Mouse (Mus musculus) gastrocnemius, postnatal 10 days (tissue): ENCODE measurements around the gene Fbxo10. TPM values are rescaled to one million over a fixed set of nuclear protein-coding genes. Genes with fewer than 3 reads are reported as not detected.
"Not testable (repeated sequence)": the region's sequence is repeated elsewhere in the genome, so short reads cannot be mapped to it uniquely, and the experiment has no call there.

ENCODE experiments used
- DNase-seq: peaks from one replicate; pipeline ENCODE4 v3.0.0; 2021; ENCODE audit warnings: mixed read lengths
- total RNA-seq, 2 experiments: library from RNA; stranded (reverse); gene quantifications; 2 replicates each; pipeline ENCODE4 v1.2.3; 2021

The Fbxo10 gene
- total RNA-seq, 2 experiments from 2014 or later, result 6.6 to 8.0 TPM

- no peak for DNase-seq
These were observed 37.0 kb downstream of the Fbxo10 start for GRCm38 (mm10) chr4:45047286-45047887.

DNA sequence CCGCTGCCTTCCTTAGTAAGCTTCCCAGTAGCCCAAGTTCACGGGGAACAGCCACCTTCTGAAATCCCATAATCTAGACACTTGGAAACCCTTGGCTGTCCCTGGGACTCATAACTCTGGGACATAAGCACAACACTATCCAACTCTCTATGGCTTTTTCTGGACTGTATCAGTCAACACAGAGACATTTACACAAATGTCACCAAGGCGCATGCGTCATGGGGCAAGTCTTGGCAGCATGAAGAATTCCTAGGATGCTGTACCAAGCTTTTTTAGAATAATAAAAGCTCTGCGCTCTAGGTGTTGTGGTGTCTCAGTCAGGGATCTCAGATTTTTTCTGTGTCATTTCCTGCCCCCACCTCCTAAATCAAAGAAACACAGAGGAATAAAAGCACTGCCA is 37.7 kb downstream of the Fbxo10 start:
- DNase-seq, result no peak

- no peak for DNase-seq
These were observed 43.6 kb downstream of the Fbxo10 start for GRCm38 (mm10) chr4:45040795-45041194.

GRCm38 (mm10) chr4:45039546-45039945 is 44.9 kb downstream of the Fbxo10 start:
- not testable (repeated sequence) for DNase-seq

DNA sequence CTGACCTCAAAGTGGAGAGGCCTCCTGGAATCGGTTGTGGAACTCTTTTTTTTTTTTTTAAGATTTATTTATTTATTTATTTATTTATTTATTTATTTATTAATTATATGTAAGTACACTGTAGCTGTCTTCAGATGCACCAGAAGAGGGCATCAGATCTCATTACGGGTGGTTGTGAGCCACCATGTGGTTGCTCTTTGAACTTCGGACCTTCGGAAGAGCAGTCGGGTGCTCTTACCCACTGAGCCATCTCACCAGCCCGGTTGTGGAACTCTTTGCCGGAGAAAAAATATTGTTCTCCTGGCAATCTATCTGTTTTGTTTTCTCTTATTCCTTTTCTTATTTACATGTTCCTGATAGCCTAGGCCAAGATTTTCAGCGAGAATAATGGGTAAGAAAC is 45.5 kb downstream of the Fbxo10 start:
- DNase-seq, result not testable (repeated sequence)

DNA sequence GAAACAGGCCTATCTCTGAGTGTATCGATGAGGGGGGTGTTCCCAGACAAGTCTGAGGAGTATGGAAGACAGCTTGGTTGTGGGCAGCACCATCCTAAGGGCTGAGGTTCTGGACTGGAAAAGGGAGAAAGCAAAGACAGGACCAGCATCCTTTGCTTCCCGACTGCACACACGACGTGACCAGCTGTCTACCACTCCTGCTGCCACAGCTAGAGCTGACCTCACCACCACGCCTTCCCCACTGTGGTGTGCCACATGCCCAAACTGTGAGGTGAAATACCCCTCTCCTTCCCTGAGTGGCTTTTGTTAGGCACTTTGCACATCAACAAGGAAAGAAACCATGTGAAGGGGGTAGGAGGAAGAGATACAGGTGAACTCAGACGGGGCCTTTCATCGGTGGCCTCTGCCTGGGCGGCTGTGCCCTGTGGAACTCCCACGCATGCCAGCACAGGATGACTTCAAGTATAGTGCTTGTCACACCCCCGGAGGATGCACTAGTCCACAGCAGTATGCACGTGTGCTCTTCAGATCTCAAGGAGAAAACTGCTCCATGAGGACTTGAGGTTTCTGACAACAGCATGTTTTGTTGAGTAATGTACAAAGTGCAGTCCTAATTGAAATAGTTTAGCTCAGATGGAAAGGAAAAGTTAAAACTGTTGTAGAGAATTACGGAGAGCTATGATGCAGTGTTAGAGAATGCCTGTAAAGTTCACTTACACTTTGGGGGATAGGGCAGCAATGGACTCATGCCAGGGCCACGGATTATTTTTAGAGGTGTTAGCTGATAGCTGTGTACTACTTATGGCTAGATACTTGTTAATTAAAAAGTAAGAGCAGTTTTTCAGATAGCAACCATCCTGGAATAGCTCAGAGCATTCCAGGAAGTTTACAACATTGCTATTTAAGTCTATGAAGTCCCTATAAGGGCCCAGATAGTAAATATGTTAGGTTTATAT is 46.7 kb downstream of the Fbxo10 start:
- DNase-seq, result no peak

GRCm38 (mm10) chr4:45036571-45036970 is 47.8 kb downstream of the Fbxo10 start:
- no peak for DNase-seq

DNA sequence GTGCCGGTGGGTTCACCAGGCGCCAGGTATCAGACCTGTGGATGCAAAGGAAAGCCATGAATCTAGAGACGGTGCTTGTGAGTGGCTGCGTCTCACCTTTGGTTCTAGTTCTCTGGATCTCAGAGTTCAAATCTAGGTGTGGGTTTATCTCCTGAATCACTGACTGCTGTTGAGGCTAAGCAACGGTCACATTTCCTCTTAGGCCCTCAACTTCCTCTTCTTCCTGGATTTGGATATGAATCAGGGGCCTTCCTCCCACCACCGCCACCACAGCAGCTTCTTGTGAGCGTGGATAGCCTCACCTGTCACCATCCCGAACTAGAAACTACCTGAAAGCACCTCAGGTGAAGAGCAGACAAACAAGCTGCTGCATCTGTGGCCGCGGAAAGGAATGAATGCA is 48.4 kb downstream of the Fbxo10 start:
- no peak for DNase-seq

DNA sequence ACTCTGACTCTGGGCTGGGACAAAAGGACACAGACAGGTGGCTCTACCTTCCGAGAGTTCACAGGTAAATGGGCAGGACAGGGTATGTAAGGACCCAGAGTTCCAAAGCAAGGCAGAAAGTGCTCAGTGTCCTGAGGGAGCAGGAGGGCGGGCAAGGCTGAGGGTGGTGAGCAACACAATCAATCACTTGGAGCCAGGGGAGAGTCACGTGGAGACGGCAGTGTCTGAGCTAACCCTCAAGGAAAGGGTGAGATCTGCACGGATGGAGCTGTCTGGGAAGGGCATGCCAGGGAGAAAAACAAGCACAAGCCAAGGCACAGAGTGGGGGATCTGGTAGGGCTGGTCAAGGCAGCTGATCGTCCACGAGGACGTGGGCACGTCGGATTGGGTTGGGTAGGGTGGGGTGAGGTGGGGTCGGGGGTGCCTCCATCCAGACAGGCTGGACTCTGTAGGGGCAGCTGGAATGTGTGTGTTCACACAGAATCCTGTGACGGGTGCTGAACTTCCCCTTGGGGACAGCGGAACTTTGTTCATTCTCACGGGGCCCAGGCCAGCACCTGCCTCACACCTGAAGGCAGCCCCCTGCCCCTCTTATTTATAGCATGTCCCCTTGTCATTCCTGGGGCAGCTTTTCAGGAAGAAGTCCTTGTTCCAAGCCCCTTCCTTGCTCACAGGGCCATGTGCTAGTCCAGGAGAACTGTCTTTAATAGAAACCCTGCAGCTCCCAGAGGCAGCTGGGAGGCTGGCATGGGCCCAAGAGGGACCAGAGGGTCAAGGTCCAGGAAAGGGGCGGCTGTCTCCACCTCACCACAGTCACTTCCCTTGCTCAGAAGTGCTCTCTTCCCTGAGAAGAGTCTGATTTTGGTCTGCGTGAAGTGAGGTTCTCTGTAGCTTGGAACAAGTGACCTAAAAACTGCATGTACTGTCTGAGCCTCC is 49.4 kb downstream of the Fbxo10 start:
- no peak for DNase-seq

DNA sequence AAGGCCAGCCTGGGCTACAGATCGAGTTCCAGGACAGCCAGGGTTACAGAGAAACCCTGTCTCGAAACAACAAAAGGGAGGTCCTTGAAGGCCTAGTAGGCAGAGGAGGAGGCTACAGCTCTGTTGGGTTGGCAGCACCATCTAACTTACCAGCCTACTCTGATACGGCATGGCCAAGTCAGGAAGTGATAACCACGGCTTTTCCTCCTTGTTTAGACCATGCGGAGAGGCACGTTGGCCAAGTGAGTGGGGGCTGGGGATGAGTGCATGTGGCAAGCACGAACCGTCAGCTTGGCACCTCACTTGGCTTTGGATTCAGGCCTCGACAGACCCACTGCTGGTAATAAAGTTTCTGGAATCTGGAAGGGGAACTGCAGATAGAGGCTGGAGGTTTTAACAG is 51.8 kb downstream of the Fbxo10 start:
- DNase-seq, result no peak

DNA sequence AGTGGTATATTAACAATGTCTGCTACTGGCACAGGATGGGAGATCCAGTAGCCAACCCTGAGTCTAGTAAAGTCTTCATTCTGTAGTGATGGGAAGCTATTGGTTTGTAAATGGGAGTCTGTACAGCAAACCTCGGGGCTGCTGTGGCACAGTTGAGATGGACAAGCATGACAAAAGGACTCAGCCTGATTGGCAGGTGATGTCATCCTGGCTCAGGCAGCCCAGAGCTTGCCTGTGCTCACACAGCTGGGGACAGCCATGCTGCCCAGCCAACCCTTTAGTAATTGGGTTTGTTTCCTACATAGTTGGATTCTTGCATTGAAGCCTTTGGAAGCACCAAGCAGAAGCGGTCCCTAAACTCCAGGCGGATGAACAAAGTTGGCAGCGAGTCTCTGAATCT is 57.9 kb downstream of the Fbxo10 start:
- DNase-seq, result no peak

DNA sequence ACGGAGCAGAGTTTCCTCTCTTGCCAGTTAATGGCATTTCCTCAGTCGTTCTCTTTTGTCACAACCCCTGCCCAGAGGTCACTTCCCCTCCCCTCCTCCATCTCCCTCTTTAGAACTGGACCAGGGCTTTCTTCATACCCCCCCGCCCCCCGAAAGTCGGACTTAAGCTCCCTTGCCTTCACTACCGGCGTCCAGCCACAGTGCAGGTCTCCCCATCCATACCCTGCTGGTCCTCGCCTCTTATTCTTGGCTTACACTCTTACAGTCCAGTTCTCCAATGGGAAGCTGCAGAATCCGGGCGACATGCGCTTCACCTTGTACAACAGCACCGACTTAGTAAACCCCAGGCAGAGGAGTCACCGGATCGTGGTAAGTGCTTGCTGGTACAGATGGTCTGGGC is 65.4 kb downstream of the Fbxo10 start:
- no peak for DNase-seq

- DNase-seq, result peak; percentile 87
These were observed 65.9 kb downstream of the Fbxo10 start, which contains the start of gene Polr1e for GRCm38 (mm10) chr4:45018452-45018980. Gene Polr1e (plus strand): TSS chr4:45018583.

DNA sequence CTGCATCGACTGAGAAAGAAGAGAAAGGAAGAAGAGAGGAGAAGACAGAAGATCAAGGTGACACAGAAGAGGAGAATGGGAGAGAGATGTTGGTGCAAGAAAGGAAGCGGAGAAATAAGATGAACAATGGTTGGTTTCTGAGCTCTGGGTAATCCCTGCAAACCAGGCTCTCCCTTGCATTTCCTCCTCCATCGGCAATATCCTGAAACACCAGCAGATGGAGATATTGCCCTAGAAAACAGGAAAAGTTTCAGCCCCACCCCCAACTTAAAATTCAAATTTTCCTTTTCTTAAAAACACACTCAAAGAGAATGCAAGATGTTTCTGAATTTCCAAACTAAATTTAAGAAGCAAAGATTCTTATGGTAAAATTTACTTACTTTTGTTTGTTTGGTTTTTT is 68.8 kb downstream of the Fbxo10 start:
- peak; percentile 46 for DNase-seq

DNA sequence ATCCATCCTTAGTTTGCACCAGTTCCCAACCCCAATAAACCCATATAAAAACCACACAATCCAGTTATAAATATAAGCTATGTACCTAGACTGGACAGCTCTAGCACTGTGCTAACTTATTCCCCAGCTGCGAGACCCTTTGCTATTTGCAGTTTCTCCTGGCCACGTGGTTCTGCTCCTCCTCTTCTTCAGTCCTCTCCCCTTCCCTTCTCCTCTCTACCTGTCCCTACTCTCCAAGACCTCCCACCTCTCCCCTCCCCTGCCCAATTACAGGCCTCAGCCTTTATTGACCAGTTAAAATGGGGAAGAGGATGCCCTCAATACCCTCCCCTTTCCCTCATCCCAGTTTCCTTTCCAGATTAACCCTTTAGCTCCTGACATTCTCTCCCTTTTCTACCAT is 70.9 kb downstream of the Fbxo10 start:
- DNase-seq, result no peak

- no peak for DNase-seq
These were observed 71.4 kb downstream of the Fbxo10 start for GRCm38 (mm10) chr4:45013031-45013431.

DNA sequence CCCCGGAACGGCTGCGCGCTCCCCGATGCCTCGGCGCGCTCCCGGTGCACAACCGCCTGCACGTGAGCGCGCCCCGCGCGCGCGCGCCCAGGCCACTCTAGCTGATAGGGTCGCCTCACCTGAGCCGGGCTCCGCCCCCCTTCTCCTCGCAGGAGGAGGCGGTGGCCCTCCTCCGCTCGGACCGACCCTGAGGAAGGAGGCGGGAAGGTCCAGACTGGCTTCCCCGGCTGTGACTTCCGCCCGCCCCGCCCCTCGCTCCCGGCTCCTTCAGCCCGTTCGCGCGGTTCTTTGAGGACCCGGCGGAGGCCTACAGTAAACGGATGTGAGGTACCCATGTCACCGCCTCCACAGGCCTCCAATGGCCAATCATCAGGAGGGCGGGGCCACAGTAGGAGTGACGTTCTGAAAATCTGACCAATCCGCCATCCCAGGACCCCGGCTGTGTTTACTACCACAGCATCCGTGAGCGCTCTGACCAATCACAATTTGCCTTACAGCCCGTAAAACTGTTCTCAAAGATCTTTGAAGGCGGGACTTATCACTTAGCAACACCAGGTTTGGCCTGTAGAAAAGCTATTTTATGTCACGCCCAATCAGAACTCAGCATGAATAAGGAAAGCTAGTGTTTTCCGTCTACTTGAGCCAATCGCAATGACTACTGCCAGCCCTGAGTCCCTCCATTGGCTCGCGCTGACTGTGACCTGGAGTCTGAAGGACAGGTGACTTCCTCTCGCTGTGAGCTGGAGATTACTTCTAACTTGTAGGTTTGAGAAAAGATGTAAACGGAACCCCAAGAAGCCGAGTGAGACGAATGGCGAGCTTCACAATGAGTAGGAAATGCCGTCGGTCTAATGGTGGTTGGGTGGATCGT is 72.1 kb downstream of the Fbxo10 start, which contains the start of gene Zbtb5:
Zbtb5 (minus strand) TSS at position 308 of the 871 bp plus-strand sequence.
- peak; percentile 93 for DNase-seq

DNA sequence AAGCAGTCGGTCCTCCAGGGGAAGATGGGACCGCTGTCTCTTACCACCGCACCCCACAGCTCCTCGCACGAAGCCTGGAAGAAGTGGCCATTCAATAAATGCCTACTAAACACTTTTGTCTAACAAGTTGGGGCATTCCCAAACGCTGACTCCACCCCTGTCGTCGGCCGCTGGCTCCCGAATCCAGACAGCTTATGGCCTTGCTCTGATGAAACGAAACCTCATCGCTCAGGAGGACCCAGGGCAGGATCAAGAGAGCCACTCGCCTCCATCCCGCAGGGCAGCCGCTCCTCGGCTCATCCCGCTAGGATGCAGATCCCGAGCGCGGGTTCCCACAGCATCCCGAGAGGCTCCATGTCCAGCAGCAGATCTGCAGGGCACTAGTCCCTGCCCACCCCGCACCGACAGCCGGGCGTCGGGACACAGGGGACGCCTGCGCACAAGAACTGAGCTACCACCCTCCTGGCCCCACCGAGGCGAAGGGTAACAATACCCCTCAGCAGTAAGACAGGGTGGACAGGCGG is 72.8 kb downstream of the Fbxo10 start:
- peak; percentile 56 for DNase-seq

DNA sequence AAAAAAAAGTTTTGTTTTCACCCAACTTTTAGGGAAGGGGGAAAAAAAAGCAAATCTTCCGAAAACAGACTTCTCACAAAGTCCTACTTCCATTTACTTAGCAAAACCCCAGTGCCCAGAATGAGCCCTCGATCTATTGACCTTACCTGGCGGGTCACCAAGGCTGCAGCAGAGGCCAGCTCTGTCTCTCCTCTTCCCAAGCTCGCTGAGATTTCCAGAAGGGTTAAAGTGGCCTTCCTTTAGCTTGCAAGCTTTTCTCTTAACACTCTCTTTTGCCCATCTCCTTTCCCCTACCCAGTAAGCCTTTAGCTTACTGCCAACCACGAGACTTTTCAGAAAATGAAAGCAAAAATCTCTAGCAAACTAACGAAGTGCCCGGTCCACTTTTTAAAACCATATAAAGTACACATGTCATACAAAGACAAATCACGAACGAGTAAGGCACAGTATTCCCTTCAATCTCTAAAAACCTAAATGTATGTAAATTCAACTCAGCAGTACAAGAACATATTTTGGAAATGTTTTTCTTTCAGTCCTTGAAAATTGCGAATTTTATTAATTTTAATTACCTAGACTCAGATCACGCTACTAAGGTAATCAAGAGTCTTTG is 73.5 kb downstream of the Fbxo10 start:
- DNase-seq, result no peak

- DNase-seq, result no peak
These were observed 79.0 kb downstream of the Fbxo10 start for GRCm38 (mm10) chr4:45005452-45005851.
